Mouse (Mus musculus) activated CD4-positive, CD25-positive, alpha-beta regulatory T cell, adult 4 months (primary cell): ENCODE data around the gene Cenpk. TPM values are rescaled to one million over a fixed set of nuclear protein-coding genes. Genes with fewer than 3 reads are reported as not detected.
"Not testable (repeated sequence)": the region's sequence is repeated elsewhere in the genome, so short reads cannot be mapped to it uniquely, and the experiment has no call there.

ENCODE experiments used
- ATAC-seq: one replicate; pipeline ENCODE4 v1.8.0; 2017
- polyA plus RNA-seq, 2 experiments: library from polyadenylated mRNA; unstranded; fragments of 100-300 nt; shearing (Covaris generic); gene quantifications; one replicate each; pipeline ENCODE4 v1.2.1; 2017

Cenpk gene
- polyA plus RNA-seq = 10 to 100 TPM; 10.5 to 12.5 TPM

DNA sequence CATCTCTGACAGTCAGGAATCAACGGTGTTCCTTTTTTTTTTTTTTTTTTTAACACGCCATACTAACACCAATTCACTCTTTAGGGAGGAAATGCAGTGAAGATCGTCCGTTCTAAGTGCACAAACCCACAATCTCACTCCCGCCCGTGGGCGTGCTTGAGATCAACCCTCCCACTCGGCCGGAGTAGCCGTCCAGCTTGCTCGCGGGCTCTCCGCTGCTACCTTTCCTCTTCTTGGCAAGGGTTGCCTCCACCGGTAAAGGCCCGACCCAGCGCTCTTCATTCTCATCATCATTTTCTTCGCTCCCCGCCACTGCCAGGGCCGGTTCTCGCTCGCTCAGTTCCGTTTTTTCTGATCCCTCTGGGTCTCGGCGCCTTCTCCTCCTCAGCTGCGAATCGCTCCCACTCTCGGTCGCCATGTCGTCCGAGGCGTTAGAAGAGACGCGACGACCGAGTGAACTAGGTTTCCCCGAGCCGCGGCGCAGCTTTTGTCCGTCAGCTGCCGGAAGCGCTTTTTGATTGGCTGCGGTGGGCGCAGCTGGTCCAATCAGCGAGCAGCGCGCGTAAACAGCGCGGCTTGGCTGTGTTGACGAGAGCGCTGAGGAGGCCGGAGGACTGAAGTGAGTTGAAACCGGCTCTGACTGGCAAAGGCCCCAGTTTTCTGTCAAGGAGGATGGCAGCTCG, at the start of gene Cenpk, which contains the start of gene Ppwd1:
Cenpk (plus strand) TSS at position 228 of the 683 bp plus-strand sequence.
Ppwd1 (minus strand) TSS at position 460 of the 683 bp plus-strand sequence.
- peak; percentile 98 for ATAC-seq

- peak; percentile 94 for ATAC-seq
Observed at GRCm38 (mm10) chr13:104178650-104179121, 49.7 kb upstream of the Cenpk start, which contains the start of gene Trim23. Trim23 (plus strand) TSS chr13:104178797.

DNA sequence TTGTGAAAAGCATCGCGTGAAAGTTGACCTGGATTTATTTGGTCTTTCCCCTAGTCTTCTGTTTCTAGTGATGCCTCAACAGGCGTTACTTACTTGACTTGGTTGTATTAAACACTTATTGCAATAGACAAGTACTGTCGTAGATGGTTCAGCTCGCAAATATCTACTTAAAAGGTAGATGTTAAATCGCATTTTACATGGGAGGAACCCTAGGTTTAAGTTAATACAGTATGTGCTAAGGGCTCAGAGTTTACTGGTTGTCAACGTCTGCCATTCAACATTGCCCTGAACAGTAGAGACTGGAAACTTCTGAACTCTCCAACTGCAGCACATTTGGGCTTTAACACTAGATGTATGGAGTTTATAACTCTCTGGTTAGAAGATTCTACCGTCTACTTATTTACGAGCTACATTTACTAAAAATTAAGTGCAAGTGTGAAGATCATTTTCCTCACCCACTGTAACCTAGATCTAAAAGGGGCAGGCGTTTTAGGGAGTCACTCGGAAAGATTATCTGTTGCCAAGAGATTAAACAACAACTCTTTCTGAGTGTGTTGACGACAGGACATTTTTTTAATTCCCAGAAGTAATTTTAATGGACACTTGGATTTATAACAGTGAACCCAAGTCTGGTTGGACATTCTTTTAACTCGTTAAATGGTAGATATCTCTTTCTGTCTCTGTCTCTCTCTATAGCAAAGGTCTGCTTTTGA, 49.1 kb upstream of the Cenpk start:
- ATAC-seq = no peak

DNA sequence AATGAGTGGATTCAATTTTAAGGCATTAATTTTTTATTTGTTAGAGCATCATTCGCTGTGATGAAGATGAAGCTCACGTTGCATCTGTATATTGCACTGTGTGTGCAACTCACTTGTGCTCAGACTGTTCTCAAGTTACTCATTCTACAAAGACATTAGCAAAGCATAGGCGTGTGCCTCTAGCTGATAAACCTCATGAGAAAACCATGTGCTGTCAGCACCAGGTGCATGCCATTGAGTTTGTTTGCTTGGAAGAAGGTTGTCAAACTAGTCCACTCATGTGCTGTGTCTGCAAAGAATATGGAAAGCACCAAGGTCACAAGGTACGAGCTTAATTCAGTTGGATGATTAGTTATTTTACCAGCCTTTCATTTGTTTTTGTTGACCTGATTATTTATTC, 41.1 kb upstream of the Cenpk start:
- ATAC-seq = no peak

DNA sequence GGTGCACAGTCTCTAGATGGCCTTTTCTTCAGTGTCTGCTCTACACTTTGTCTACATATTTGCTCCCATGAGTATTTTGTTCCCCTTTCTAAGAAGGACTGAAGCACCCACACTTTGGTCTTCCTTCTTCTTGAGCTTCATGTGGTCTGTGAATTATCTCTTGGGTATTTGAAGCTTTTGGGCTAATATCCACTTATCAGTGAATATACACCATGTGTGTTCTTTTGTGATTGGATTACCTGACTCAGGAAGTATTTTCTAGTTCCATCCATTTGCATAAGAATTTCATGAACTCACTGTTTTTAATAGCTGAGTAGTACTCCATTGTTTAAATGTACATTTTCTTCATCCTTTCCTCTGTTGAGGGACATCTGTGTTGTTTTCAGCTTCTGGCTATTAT, 32.5 kb upstream of the Cenpk start:
- not testable (repeated sequence) for ATAC-seq

GRCm38 (mm10) chr13:104204313-104204712, 24.1 kb upstream of the Cenpk start:
- ATAC-seq = no peak

DNA sequence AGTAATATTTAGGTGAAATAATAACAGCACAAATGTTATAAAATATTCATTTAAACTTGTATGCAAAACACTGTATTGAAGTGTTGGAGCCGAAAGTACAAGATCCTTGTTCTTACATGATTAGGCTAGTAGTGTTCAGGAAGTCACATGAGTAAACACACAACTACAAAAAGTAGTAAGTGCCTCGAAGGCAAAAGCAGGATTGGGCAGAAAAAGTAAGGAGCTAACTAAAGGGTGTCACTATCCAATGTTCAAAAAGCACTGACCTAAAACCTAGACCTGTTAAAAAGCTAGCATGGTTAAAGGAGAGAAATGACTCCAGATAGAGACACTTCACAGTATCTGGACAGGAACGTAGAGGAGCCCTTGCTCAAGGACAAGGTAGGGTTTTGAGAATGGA, 933 bp upstream of the Cenpk start:
- no peak for ATAC-seq

GRCm38 (mm10) chr13:104229181-104229580, 770 bp downstream of the Cenpk start:
- ATAC-seq = no peak

GRCm38 (mm10) chr13:104258997-104259396, 30.6 kb downstream of the Cenpk start:
- ATAC-seq = no peak

- ATAC-seq = peak; percentile 18
Observed at GRCm38 (mm10) chr13:104285031-104285431, 56.6 kb downstream of the Cenpk start.

DNA sequence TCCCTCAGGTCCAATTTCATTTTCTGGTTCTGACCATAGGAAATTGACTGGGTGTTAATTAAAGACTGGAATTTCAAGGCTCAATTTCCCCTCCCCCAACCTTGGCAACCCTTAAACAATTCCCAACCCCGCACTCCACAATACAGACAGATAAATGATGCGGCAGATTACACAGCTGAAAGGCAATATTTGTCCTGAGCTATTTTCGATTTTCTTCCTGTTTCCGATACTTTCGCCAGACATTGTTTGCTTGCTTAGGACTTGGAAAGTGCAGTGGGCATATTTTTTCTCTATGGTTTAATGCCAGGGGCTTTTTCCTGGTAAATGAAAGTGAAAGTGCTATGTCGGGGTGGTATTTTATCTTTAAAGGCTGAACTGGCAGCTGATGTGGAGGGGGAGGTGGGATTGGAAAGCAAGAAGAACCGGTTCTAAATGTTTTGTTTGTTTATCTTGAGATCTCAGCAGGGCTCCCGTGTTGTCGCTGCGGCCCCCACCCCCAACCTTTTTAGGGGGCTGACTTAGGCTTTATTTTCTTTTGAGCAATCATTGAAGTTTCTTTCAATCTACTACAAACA, 57.4 kb downstream of the Cenpk start:
- ATAC-seq = peak; percentile 26

DNA sequence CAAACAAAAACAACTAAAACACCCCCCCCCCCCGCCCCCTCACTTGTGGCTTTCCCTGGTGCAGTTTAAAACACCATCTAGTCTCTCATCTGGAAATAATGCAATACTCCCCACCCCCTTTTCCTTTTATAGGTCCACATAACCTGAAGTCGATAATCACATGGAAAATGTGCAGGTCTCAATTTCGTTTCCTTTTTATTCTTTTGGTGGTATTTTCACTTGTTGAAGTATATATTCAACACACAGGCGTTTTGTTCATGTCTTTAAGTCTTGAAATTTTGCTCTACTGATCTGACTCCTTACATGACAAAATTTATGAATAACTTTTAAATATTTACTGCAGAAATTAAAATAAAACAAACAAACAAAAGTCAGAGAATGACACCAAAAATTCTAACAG, 57.9 kb downstream of the Cenpk start:
- ATAC-seq = no peak

GRCm38 (mm10) chr13:104286897-104287309, 58.5 kb downstream of the Cenpk start:
- ATAC-seq = peak; percentile 82

GRCm38 (mm10) chr13:104287366-104288225, 59.2 kb downstream of the Cenpk start, which contains the start of gene Adamts6:
Adamts6 (plus strand) TSS chr13:104287835.
- ATAC-seq = no peak

- peak; percentile 3 for ATAC-seq
Observed at GRCm38 (mm10) chr13:104288226-104288859, 59.9 kb downstream of the Cenpk start.

- no peak for ATAC-seq
Observed at GRCm38 (mm10) chr13:104289176-104289575, 60.8 kb downstream of the Cenpk start.

GRCm38 (mm10) chr13:104295472-104295871, 67.1 kb downstream of the Cenpk start:
- no peak for ATAC-seq
